Mouse (Mus musculus) CD4-positive, CD25-positive, alpha-beta regulatory T cell, adult 4 months (primary cell): Measurements from ENCODE around the gene Ntng1. TPM values are rescaled to one million over a fixed set of nuclear protein-coding genes. Genes with fewer than 3 reads are reported as not detected.

Experiments
- ATAC-seq: one replicate; pipeline ENCODE4 v1.8.0; 2017
- polyA plus RNA-seq, 2 experiments: library from polyadenylated mRNA; unstranded; fragments of 100-300 nt; shearing (Covaris generic); gene quantifications; one replicate each; pipeline ENCODE4 v1.2.1; 2017

Ntng1 gene
- polyA plus RNA-seq, 2 experiments from 2014 or later, result not detected

DNA sequence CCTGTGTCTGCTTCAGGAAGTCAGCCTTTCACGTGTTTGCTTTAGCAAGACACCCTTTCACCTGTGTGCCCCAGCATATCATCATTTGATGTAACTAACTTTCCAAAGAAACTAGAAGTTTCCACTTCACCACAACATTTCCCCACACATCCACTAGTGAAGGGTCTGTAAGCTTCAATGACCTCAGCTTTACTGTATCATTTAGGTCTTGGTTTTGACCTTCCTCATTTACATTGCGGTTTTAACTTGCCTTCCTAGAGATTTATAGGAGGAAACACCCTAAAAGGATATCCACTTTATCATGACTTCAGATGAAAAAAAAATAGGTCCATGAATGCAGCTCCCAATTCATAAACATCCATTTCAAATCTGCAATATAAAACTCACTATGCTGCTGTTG lies 89.7 kb downstream of the Ntng1 start:
- ATAC-seq, result no peak

DNA sequence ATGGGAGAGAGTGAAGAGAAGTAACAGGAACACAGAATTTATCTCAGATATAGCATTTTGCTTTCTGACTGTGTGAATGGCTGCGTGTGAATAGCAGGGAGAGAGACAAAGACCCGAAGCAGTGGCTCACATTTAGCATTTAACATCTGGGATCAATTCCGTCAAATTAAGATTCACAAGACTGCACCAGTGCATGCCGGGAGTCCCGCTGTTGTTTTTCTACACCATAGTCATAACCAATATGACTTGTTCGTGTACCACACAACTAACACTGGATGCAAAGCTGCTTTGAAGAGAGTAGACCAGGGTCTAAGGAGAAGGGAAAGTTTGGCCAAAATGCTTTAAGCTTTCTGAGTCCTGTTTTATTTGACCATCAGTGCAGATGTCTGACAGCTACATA lies 95.7 kb downstream of the Ntng1 start:
- no peak for ATAC-seq

DNA sequence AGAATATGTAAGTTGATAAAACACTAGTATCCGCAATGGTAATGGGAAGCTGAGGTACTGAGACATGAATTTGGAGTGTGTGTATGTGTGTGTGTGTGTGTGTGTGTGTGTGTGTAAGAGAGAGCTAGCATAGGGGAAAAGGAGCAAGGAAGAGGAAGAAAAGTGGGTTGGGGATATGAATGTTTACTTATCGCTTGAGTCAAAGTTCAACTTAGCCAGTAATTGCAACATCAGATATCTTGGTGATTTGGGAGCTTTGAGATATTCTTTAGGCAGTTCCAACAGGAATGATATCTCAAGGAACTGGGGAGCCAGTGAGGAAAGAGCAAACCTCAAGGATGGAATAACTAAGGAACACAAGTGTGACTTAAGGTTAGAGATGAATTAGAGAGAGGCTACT lies 97.1 kb downstream of the Ntng1 start:
- no peak for ATAC-seq

DNA sequence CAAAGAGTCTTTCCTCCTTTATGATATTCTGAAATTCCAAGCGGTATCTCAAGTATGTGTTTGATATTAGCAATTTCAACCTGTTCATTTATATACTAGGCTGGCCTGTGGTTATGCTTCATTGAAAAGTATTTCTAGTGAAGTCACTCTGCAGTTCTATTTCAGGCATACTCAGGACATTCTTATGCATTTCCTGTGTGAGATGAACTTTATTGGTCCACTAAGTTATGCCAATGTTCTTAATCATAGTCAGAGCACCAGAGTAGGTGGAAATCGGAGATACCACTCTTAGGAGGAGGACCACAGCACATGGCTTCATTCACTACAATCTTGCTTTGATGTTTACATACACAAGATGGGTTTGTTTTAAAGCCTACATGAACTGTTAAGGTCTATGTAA lies 99.6 kb downstream of the Ntng1 start:
- no peak for ATAC-seq

DNA sequence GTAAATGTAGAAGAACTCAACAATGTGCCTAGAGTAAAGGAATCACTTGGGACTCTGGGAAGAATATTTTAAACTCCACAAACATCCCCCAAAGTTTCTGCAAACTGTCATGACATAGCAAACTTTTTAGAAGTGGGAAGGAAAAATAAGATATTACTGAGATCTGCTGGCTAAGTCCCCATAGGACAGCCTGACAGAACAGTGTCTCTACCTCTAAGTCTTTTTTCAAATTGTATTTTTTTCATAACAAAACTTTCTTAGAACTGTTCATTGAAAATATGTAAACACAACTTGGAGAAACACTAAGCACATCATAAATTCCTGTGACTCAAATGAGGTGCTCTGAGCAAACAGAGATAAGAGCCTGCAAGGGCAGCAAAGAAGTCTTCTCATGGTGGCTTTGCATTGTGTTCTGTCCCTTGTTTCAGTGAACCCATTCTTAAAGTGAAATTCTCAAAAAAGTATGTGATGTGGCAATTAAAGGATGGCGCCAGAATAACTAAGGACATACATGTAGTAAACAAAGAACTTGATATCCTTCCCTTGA lies 100.1 kb downstream of the Ntng1 start:
- ATAC-seq, result no peak

DNA sequence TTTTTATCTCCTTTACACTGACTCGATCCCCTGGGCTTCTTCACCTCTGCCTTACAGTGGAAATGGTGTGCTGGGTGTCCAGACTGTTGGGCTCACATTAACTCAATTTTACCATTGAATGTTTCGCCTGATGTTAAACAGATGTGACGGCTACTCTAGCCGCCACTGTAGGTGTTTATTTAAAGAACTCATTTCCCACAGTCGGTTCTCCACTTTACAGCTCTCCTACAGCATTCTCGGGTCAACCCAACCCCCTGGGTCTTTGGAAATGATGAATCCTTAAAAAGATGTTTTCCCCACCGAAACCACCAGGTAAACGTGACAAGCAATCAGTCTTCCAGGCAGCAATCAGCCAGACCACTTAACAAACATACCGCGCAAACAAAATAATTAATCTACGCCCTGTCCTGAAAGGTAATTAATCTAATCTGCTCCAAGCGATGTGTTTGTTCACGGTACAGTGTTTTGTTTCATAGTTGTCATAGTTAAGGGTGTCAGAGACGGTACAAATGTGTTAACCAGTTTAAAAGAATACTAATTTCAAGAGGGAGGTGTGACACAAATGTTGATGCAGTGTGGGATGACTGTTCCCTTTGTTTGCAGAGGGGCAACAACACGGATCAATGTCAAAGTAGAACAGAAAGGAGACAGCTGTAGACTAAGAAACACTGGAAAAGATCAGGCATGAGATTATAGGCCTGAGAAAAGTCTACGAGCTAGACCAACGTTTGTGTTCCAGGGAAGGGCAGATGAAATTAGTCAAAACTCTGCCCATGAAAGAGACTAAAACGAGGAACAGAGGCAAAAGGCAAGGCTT lies 120.8 kb downstream of the Ntng1 start:
- no peak for ATAC-seq

DNA sequence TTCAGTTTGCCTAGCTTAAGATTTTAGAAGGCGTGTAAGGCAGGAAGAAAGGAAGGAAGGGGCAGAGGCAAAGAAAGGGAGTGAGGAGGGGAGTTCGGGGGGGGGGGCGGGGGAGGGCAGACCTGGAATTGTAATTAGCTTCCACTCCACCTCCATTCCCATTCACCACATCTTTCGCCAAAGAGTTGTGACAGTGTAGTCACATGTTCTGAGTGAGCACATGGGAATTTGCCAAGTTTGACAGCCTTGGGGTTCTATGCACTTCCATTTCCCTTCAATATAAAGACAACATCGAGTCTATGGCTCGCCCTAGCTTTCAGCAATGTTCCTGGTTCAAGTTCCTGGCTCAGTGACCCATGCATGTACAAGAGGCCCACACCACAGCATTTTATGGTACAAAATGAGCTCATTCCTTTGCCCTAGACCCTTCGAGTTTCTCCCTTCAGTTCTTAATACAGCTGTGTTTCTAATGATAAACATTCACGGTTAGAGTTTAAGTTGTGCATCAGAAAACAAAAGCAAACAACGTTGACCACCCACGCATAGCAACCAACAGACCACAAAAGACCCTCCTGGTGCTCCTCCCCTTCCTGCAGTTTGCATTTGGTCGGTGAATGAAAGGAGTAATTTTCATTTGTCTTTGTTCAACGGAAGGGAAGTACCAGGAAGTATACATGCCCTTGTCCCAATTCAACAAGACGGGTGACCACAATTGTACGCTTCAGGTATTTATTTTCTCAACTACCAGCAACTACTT lies 132.8 kb downstream of the Ntng1 start:
- ATAC-seq, result no peak

DNA sequence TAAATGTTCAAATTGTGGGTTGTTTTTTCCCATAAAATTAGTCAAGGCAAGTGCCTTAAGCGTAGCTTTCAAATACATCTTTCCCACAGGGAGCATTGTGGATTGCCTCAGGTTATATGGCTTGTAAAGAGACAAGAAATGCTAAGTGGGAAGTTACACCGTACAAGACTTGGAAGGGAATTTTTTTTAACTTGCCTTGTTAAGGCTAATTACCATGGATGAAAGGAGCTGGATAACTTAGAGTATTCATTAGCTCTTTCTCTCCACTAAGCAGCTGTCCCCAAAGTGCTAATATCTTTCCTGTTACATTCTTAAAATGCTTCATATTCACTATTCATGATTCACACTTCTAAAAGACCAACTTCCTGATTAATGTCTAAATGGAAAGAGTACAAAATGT lies 133.4 kb downstream of the Ntng1 start:
- ATAC-seq, result no peak

DNA sequence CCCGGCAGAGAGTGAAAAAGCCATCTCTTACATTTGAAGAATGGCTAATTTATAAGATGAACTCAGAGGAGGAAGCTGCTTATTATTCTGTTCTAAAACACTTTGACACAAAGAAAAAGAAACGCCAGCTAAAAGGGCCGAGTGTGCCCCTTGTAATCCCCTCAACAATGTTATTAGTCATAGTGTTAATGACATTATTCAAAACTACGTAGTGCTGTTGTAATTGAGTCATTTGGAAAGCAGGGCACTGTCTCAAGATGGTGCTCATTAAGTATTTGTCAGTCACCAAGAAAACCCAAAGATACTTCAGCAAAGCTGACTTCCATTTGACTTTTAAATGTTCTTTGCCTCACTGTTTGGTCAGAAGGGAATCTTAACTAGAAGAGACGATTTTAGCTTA lies 143.5 kb downstream of the Ntng1 start:
- ATAC-seq, result no peak

DNA sequence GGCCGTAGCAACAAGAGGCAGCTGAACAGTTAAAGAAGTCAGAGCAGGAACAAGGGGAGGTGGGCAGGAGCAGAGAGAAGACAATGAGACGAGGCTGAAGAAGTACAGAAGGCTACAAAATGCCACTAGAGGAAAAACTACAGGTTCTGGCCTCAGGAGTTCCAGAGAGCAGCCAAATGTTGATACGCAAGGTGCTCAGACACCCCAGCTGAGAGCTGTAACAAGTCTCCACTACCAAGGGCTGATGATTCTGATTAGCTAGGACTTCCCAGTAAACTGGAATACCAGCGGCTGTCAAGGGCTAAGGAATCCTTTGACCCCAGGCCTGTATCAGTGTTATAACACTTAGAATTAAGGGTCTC lies 148.2 kb downstream of the Ntng1 start:
- no peak for ATAC-seq

DNA sequence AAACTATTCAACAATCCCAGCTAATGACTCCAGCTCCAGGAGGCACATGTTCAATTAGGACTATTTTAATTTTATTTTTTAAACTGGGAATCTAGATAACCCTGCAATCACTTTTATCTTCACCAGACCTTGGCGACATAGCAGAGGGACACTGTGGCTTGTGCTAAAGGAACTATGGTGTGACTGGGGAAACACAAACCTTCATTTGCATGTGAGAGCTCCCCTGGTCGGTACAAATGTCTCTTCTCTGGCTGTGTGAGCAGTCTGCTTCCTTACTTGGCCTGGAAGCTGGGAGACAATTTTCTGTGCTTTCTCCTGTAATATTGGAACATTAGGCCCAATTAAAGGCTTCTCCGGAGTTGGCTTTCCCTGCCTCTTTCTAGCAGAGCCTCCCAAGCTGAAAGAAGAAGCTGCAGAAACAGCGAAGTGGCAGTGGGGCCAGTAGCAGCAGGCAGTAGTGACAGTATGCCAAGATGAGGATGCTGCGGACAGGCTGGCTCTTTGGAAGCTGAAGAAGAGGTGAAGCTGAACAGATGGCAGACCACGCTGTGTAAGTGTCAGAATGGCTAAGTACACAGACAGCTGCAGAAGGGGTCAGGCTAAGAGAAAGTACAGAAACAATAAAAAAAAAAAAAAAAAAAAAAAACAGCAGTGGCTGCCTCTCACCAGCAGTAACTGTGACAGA lies 148.7 kb downstream of the Ntng1 start:
- no peak for ATAC-seq

DNA sequence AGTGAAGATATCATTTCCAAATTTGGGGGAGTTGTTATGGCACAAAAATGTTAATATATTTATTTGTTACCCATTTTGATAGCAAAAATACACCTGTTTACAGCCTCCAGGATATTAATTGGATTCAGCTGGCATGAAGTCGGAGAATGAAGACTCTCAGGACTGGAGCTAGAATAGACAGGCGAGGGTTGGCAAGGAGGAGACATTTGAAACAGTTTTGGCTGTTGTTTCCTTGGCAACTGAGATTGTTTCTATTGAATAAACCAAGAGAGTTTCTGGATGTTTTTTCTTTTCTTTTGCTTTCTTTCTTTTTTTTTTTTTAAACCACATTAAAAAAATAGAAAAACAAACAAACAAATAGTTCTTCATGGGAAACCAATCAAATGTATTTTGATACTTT lies 159.7 kb downstream of the Ntng1 start:
- ATAC-seq, result no peak

DNA sequence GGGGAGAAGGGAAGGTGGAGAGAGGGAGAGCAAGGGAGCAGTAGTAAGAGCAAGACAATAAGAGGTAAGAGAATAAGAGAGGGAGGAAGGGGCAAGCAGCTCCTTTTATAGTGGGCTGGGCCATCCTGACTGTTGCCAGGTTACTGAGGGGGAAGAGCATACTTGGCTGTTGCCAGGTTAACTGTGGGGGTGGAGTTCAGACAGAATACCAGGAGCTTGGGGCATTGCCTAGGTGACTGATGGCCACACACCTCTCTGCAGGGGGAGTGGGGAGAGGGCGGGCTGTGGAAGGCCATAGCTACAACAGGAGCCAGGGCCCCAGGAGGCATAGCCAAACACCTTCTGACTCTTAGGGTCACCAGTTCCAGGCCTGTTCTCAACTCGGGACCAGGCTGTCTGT lies 166.2 kb downstream of the Ntng1 start:
- no peak for ATAC-seq

DNA sequence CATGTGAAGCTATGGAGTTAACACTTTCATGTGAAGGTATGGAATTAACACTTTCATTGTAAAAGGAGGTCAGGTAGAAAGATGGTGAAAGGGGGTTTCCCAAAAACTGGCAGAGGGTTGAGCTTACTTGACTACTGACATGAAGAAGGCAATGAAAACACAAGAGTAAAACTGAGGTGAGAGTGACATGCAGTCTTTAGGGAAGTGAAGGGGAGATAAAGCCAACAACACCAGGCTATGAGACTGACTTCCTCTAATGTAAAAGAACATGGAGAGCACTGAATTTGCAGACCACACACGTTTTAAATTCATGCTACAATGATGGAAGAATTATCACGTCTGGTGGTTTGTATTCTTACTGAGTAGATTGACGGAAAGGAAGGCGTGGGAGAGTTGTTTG lies 168.7 kb downstream of the Ntng1 start:
- no peak for ATAC-seq

DNA sequence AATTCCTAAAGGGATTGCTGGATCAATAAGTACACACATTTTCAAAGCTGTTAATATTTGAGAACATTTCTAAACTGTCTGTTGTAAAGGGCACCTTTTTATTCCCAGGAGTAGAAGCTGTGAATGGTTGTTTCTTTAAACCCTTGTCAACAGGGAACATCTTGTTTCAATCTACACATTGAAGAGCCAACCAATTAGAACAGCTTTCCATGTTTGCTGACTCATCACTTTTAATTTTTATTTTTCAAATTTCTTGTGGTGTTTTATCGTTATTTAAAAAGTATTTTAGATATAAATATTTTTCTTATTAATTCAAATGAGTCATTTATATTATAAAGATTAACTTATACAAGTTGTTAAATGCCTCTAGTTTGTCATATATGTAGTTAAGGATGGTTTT lies 172.3 kb downstream of the Ntng1 start:
- no peak for ATAC-seq

DNA sequence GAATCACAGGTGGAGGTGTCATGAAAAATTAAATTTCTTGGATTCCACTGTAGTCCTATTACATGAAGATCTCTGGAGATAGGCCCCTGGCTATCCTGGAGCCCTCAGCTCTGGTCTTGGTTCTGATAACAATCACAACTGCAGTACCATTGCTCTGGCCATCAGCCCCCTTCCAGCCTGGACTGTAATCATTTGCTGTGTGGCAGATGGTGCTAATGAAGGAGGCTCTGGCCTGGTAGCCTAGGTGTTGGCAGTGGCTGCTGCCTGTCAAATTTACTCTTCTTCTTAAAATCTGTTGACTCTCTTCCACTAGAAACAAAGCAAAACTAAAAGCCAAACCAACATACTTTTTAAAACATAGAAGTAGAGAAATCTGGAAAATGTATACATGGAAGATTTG lies 173.6 kb downstream of the Ntng1 start:
- no peak for ATAC-seq

DNA sequence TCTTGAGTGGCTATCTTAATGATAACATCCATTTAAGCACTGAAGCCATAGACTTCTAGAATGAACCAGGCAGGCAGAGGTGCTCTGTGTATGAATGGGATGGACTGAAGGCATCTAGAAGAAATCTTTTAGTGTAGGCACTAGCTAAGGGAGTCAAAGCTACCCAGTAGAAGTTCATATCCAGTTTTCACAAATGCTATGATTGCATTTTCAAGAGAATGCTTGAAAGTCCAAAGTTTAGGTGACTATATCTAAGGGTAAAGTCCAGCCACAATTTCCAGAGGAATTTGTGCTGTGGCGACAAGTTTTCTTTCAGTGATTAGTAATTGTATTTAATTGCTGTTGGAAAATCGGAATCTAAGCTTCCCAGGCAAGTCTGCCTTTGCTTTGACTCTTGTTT lies 181.2 kb downstream of the Ntng1 start:
- no peak for ATAC-seq

DNA sequence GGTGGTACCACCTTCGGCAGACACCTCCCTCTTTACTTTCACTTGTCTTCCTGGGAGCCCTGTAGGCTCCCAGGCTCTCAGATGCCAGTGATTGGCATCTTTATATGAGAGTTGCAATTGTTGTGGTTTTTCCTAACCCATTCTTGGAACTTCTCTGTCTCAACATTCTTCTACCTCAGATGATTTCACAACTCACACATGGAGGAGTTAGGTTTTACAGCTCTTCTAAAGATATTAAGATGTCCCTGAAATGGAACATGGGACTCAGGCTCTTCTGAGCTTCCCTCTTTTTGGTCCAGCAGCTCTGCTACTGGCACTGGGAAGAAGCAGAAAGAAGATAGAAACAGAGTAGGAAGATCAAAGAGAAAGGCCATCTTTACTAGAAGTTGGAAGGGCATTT lies 200.9 kb downstream of the Ntng1 start:
- ATAC-seq, result no peak

DNA sequence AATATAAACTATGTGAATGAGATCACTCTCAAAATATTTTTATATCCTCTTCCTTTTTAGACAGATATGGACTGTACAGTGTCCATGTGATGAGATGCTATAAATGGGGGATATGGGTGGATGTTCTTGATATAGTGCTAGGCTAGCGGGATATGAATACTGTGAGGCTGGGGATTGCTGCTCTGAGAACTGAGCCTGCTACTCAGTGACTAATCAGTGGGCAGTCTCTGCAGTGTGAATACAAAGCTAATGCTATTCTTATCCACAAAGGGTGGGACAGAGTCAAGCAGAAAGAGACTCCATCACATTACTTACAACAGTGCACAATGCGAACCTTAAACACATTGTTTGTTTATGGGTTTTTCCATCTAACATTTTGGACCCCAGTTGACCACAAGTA lies 206.2 kb downstream of the Ntng1 start:
- ATAC-seq, result no peak

DNA sequence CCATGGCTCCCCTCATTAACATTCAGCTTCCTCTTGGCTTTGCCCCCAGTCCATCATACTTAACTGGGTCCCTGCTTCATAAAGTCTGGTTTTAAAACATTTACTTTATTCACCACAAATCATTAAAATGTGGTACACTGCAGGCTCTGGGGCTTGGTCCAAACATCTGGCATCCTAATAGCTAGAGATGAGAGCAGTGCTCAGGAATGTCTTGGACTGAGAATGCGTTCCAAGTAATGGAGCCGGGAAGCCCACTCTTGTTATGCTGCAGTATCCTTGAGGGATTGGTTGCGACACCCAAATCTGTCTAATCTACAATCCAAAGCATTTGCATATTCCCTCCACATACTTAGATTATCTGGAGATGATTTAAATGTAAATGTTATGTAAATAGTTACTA lies 207.5 kb downstream of the Ntng1 start:
- no peak for ATAC-seq

DNA sequence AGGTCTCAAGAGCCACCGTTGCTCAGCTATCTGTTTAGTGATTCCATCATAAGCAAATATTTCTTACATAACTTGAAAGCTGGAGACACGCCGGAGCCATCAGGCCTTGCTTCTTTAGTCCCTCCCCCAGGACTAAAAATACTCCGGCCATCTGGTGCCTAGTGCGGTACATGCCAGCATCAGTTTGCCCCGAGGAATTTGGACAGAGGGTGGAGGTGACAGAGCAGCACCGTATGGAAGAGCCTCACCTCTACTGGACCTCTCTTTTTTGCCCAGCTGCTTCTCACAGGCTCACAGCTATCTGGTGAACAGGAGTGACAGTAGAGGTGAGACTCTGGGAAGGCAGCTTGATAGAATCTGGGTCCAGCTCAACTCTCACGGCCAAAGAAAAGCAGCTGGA lies 211.6 kb downstream of the Ntng1 start:
- ATAC-seq, result no peak

DNA sequence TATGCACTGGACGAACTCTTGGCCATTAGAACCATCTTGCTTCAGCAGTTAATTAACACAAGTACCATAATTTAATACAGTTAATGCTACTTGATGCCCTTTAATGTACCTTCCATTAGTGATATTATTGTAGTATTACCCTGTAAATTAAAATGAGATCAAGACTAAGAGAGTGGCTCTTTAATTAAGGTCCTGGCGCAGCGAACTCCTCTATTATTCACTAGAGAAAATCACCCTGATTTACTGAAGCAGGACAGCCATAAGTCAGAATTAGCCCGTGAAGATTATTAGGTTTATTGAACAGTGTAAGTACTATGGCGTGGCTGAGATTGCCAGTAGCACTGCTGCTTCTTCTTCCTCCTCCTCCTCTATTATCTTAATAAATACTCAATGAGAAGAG lies 212.8 kb downstream of the Ntng1 start:
- no peak for ATAC-seq

DNA sequence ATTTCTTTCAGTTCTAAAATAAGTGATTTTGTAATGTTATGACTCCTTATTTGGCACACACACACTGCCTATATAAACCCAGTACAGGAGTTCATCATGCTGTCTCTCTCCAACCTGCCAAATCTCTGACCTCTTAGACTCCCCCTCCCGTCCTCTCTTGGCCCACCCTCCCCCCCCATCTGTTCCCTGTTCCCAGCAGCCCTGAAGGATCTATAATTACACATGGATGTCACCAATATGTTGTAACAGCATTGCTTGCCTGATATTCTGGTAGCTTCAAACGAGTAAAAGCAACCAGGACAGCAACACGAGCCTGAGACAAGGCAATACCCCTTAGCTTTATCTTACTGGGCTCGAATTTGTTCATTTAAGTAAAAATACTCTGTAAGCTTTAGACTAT lies 220.0 kb downstream of the Ntng1 start:
- ATAC-seq, result no peak

DNA sequence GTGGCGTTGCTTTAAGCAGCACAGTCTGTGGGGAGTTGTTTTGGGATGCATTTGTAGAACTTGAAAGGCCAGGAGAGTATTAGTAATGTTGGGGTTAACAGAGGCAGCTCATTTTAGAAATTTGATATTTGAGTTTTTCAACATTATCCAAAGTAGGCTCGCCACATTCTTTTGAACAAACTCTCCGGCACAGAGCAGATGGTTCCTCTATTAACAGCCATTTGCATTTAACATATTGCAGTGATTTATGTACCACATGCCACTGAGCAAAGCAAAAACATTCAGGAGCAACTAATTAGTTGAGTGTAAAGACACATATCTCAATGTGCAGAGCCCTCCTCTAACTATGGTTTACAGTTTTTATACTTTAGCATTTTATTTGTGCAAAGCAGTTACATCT lies 224.8 kb downstream of the Ntng1 start:
- no peak for ATAC-seq
